Mouse (Mus musculus): ENCODE results near the gene Tmem184b. TPM values are rescaled to one million over a fixed set of nuclear protein-coding genes. Genes with fewer than 3 reads are reported as not detected.

Gene Tmem184b
- total and polyA plus RNA-seq, 2 experiments from 2014 or later = 30.3 to 41.9 TPM

DNA sequence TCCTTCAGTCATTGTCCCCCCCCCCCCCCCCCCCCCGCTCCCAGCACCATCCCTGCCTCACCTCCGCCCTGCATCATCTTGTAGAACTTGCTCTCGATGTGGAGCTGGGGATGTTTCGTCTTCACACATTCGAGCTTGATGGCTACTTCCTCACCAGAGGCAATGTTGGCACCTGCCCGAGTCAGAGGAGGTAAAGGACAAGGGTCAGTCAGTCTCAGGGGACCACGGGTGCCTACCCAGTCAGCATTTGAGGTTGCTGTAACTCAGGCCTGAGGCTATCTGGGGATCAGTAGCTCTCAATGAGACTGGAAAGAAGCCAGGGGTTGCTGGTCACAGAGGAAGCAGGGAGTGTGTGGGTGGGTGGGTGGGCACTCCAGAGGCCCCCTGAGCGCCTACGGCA is 26.6 kb upstream of the Tmem184b start:
- H3K27ac ChIP-seq (ENCODE audit: low read depth, low read length) = no peak overlapping the region
- H3K36me3 ChIP-seq (ENCODE audit: insufficient read depth) = peaks cover 88% of the 10 kb centered on the region
- WGBS = 87% methylated on average over 8 of the region's 9 CpGs
- H3K9ac ChIP-seq = no peak overlapping the region
- H3K4me1 ChIP-seq (ENCODE audit: insufficient read depth) = no peaks in the 10 kb centered on the region
- no peak for ATAC-seq
- no peak for DNase-seq
- no peaks in the 10 kb centered on the region for H3K27me3 ChIP-seq (ENCODE audit: insufficient read depth, low read length)
- H3K4me3 ChIP-seq (ENCODE audit: low read depth, low read length) = no peak overlapping the region
- no peaks in the 10 kb centered on the region for H3K9me3 ChIP-seq (ENCODE audit: low read length)
- H3K4me2 ChIP-seq (ENCODE audit: low read depth) = no peak overlapping the region
- no peak for TF ChIP-seq CTCF (IDR thresholded peaks at IDR 0.05; ENCODE audit: low read depth)

DNA sequence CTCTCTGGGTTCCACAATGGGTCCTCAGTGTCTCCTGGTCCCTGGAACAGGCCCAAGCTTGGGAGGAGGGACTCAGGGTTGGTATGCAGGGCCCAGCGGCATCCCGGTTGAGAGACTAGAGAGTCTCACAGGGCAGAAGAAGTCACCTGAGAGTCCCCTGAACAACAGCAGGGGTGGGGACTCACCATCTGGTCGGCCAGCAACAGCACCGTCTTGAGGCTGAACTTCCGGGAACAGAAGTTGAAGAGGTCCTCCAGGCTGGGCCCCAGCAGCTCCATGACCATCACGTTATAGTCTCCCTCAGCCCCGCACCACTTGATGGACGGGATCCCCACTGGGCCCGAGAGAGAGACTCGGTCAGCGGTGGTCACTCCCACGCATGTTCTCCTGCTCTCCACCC is 26.2 kb upstream of the Tmem184b start:
- H3K4me3 ChIP-seq (ENCODE audit: low read depth, low read length) = no peak overlapping the region
- no peak overlapping the region for H3K27ac ChIP-seq (ENCODE audit: low read depth, low read length)
- H3K4me2 ChIP-seq (ENCODE audit: low read depth) = no peak overlapping the region
- 89% methylated on average over 12 of the region's 12 CpGs for WGBS
- H3K9ac ChIP-seq = no peak overlapping the region
- no peaks in the 10 kb centered on the region for H3K4me1 ChIP-seq (ENCODE audit: insufficient read depth)
- H3K9me3 ChIP-seq (ENCODE audit: low read length) = no peaks in the 10 kb centered on the region
- H3K36me3 ChIP-seq (ENCODE audit: insufficient read depth) = peaks cover 89% of the 10 kb centered on the region
- H3K27me3 ChIP-seq (ENCODE audit: insufficient read depth, low read length) = no peaks in the 10 kb centered on the region
- no peak for TF ChIP-seq CTCF (IDR thresholded peaks at IDR 0.05; ENCODE audit: low read depth)
- ATAC-seq (no peak), DNase-seq (no peak)

DNA sequence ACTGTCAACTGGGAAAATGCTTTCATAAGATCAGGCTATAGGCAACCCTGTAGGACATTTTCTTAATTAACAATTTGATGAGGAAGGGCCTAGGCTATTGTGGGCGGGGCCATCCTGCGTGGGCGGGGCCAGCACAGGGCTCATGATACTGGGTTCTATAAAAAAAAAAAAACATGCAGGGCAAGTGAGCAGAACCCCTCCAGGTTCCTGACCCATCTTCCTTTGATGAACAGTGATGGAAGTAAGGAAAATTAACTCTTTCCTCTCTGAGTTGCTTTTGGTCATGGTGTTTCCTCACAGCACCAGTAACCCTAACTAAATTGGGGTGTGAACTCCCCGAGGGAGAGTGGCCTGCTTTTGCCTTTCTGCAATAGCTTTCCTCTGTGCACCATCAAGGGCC is 25.2 kb upstream of the Tmem184b start:
- 81% methylated on average over 4 of the region's 4 CpGs for WGBS
- no peak overlapping the region for H3K4me2 ChIP-seq (ENCODE audit: low read depth)
- ATAC-seq = no peak
- no peak overlapping the region for H3K4me3 ChIP-seq (ENCODE audit: low read depth, low read length)
- no peaks in the 10 kb centered on the region for H3K9me3 ChIP-seq (ENCODE audit: low read length)
- no peak overlapping the region for H3K9ac ChIP-seq
- no peak for TF ChIP-seq CTCF (IDR thresholded peaks at IDR 0.05; ENCODE audit: low read depth)
- H3K27ac ChIP-seq (ENCODE audit: low read depth, low read length) = no peak overlapping the region
- peaks cover 91% of the 10 kb centered on the region for H3K36me3 ChIP-seq (ENCODE audit: insufficient read depth)
- no peaks in the 10 kb centered on the region for H3K27me3 ChIP-seq (ENCODE audit: insufficient read depth, low read length)
- no peaks in the 10 kb centered on the region for H3K4me1 ChIP-seq (ENCODE audit: insufficient read depth)
- DNase-seq = no peak

DNA sequence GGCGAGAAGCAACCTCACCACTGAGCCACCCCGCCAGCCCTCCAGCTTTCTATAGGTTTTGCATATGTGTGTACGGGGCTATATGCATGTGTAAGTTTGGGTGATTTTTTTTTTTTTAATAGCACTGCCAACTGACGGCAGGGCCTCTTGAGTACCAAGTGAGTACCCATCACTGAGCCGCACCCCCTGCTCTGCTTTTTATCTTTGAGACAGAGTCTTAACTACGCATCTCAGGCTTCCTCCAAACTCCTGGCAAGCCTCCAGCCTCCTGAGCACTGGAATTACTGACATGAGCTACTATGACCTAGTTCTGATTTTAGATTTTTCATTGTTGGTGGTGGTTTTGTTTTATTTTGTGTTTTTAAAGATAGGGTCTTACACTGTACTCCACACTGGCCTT is 24.1 kb upstream of the Tmem184b start:
- H3K4me1 ChIP-seq (ENCODE audit: insufficient read depth) = no peaks in the 10 kb centered on the region
- DNase-seq = no peak
- H3K9ac ChIP-seq = no peak overlapping the region
- no peak for ATAC-seq
- H3K4me2 ChIP-seq (ENCODE audit: low read depth) = no peak overlapping the region
- H3K36me3 ChIP-seq (ENCODE audit: insufficient read depth) = peaks cover 95% of the 10 kb centered on the region
- WGBS = 81% methylated on average over 6 of the region's 6 CpGs
- H3K27me3 ChIP-seq (ENCODE audit: insufficient read depth, low read length) = no peaks in the 10 kb centered on the region
- no peaks in the 10 kb centered on the region for H3K9me3 ChIP-seq (ENCODE audit: low read length)
- H3K4me3 ChIP-seq (ENCODE audit: low read depth, low read length) = no peak overlapping the region
- TF ChIP-seq CTCF (IDR thresholded peaks at IDR 0.05; ENCODE audit: low read depth) = no peak
- no peak overlapping the region for H3K27ac ChIP-seq (ENCODE audit: low read depth, low read length)

DNA sequence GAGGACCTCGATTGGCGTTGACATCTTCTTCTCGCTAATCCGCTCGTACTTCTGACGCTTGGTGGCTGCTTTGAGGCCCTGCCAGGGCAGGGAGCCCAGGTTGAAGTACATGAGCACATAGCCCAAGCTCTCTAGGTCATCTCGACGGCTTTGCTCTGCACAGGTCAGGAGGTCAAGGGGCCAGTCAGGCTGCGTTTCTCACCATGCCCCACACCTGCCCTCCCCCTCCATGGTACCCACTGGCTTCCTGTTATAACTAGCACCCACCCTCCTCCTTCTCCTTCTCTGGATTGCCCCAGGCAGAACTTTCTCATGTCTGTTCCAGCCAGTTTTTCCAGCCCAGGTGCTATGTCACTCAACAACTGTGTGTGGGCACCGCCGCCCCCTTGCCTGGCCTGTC is 22.1 kb upstream of the Tmem184b start:
- H3K9ac ChIP-seq = no peak overlapping the region
- DNase-seq = no peak
- H3K36me3 ChIP-seq (ENCODE audit: insufficient read depth) = peaks cover 96% of the 10 kb centered on the region
- no peak for TF ChIP-seq CTCF (IDR thresholded peaks at IDR 0.05; ENCODE audit: low read depth)
- H3K27ac ChIP-seq (ENCODE audit: low read depth, low read length) = no peak overlapping the region
- no peaks in the 10 kb centered on the region for H3K27me3 ChIP-seq (ENCODE audit: insufficient read depth, low read length)
- WGBS = 84% methylated on average over 11 of the region's 11 CpGs
- no peak overlapping the region for H3K4me2 ChIP-seq (ENCODE audit: low read depth)
- no peak overlapping the region for H3K4me3 ChIP-seq (ENCODE audit: low read depth, low read length)
- H3K4me1 ChIP-seq (ENCODE audit: insufficient read depth) = no peaks in the 10 kb centered on the region
- no peaks in the 10 kb centered on the region for H3K9me3 ChIP-seq (ENCODE audit: low read length)
- no peak for ATAC-seq

DNA sequence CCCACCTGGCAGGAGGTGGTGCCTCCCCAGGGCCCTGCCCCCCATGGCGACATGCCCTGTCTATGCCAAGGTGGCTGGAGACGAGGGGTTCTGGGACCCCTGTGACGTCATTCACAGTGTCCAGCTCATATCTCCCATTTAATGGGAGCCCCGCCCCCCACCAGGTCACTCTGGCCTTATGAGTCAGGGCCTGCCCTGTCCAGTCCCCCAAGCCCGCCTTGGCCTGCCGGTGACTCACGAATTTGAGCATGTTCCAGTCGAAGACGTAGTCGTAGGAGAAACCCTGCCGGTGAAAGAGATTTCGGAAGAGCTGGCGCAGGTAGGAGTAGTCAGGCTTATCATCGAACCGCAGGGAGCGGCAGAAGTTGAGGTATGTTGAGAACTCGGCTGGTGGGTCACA is 21.2 kb upstream of the Tmem184b start:
- Histone ChIP-seq H3K9ac (no peak overlapping the region), H3K27ac (ENCODE audit: low read depth, low read length) (no peak overlapping the region), H3K4me2 (ENCODE audit: low read depth) (no peak overlapping the region), H3K4me1 (ENCODE audit: insufficient read depth) (no peaks in the 10 kb centered on the region), H3K4me3 (ENCODE audit: low read depth, low read length) (no peak overlapping the region), H3K9me3 (ENCODE audit: low read length) (no peaks in the 10 kb centered on the region), H3K36me3 (ENCODE audit: insufficient read depth) (peaks cover 98% of the 10 kb centered on the region), H3K27me3 (ENCODE audit: insufficient read depth, low read length) (no peaks in the 10 kb centered on the region)
- TF ChIP-seq CTCF (IDR thresholded peaks at IDR 0.05; ENCODE audit: low read depth) = no peak
- no peak for ATAC-seq
- DNase-seq = no peak
- WGBS = 94% methylated on average over 17 of the region's 17 CpGs

DNA sequence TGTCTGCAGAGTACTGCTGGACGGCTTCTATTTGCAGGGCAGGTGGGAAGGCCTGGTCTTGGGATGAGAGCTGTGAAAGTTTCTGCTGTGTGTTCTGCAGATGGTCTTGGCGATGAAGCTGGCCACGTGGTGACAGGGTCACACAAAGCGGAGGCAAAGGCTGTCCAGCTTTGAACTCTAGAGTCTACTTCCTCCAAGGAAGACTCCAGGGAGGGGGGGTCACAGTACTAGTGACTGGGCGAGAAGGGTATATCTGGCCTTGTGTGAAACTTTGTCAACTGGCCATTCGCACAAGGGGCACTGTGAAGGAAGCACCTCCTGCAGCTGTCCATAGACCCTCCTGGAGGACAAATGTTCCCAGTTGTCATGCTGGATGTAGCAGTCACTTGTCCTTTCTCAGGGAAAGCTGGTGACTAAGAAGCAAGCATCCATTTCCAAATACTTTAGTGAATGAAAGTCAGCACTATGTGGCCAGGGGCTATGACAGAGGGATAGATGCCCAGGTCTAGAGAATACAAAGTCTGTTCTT is 19.4 kb upstream of the Tmem184b start:
- TF ChIP-seq CTCF (IDR thresholded peaks at IDR 0.05; ENCODE audit: low read depth) = no peak
- DNase-seq (no peak), ATAC-seq (no peak)
- Histone ChIP-seq H3K9me3 (ENCODE audit: low read length) (no peaks in the 10 kb centered on the region), H3K9ac (no peak overlapping the region), H3K4me3 (ENCODE audit: low read depth, low read length) (no peak overlapping the region), H3K27me3 (ENCODE audit: insufficient read depth, low read length) (no peaks in the 10 kb centered on the region), H3K27ac (ENCODE audit: low read depth, low read length) (no peak overlapping the region), H3K4me2 (ENCODE audit: low read depth) (no peak overlapping the region), H3K36me3 (ENCODE audit: insufficient read depth) (peaks cover 95% of the 10 kb centered on the region), H3K4me1 (ENCODE audit: insufficient read depth) (no peaks in the 10 kb centered on the region)
- WGBS = 89% methylated on average over 6 of the region's 6 CpGs

DNA sequence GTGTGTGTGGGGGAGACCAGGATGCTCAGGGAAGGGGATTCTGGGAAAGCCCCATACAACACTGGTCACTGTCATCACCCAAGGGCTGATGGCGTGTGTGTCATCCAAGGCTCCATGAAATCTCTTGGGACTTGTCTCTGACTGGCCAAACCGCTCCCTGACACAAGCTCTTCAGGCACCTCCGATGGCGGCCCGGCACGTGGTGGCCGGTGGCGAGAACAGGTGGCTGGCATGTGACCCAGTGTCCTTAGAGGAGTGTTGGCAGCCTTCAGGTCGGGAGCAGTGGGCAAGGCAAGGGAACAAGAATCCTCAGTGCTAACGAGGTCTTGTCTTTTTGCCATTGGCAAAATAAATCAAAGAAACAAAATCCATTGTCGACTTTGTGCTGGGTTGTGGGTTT is 15.3 kb upstream of the Tmem184b start:
- WGBS = 86% methylated on average over 11 of the region's 11 CpGs
- Histone ChIP-seq H3K27me3 (ENCODE audit: insufficient read depth, low read length) (no peaks in the 10 kb centered on the region), H3K27ac (ENCODE audit: low read depth, low read length) (no peak overlapping the region), H3K9me3 (ENCODE audit: low read length) (no peaks in the 10 kb centered on the region), H3K36me3 (ENCODE audit: insufficient read depth) (peaks cover 65% of the 10 kb centered on the region), H3K4me3 (ENCODE audit: low read depth, low read length) (no peak overlapping the region), H3K4me1 (ENCODE audit: insufficient read depth) (no peaks in the 10 kb centered on the region), H3K4me2 (ENCODE audit: low read depth) (no peak overlapping the region), H3K9ac (no peak overlapping the region)
- DNase-seq (no peak), ATAC-seq (no peak)
- no peak for TF ChIP-seq CTCF (IDR thresholded peaks at IDR 0.05; ENCODE audit: low read depth)

Data from forebrain, postnatal 0 days (tissue).